Mouse (Mus musculus) CD4-positive, CD25-positive, alpha-beta regulatory T cell, adult 9 weeks (primary cell): ENCODE measurements around the gene Tmc2. TPM values are rescaled to one million over a fixed set of nuclear protein-coding genes. Genes with fewer than 3 reads are reported as not detected.

Experiments used
- polyA plus RNA-seq: library from polyadenylated mRNA; unstranded; fragments of 100-300 nt; shearing (Covaris generic); gene quantifications from one replicate; pipeline ENCODE4 v1.2.1, GENCODE M21; 2017

The Tmc2 gene
- not detected for polyA plus RNA-seq

DNA sequence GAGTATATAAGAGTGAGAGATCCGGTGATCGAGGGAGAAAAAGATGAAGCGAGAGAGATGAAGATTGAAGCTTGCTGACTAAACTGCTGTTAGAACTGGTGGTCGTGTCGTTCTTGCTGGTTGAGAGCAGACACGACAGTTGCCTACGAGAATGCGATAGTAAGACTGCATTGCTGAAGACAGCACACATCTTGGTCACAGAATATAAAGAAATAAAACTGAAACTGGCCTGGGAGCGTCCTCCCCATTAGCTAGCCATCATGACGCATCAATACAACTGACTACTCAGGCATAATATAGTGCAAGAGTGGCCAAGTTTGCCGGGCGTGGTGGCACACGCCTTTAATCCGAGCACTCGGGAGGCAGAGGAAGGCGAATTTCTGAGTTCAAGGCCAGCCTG is at the start of gene Tmc2:
TSS of gene Tmc2 (plus strand) at position 301 of the 400 bp plus-strand sequence.

DNA sequence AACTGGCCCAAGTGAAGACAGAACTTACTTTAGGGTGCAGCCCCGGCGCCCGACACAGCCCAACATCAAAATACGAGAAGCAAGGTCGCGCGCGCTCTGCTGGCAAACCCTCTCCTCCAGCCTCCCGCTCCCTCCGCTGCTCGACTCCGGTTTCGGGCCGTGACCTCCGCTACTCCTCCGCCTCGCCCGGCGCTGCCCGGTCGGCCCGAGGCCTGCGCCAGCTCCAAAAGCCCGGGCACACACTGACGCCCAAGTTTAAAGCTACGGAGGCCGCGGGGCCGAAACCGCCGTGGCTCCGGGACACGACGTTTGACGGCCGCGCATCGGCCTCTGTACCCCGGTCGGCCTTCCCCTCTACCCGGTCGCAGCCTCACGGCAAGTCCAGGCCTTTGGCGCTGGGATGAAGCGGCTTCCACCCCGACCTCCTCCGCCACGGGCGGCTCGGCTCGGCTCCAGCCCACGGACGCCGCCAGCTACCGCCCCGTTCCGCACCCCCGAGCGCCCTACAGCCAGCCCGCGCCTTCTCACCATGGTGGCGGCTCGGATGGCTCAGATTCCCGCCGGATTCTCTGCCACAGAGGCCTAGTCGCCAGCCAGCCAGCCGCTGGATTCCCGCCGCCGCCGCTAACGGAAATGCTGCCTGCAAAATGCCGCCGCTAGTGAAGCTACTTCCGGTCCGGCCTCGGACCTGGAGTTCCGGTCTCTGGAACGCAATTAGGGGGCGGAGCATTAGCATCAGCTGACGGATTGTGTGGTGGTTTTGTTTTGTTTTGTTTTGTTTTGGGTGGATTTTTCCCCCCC is 16.1 kb upstream of the Tmc2 start, which contains the start of gene Snrpb:
TSS of gene Snrpb (minus strand) at position 698 of the 801 bp plus-strand sequence.

DNA sequence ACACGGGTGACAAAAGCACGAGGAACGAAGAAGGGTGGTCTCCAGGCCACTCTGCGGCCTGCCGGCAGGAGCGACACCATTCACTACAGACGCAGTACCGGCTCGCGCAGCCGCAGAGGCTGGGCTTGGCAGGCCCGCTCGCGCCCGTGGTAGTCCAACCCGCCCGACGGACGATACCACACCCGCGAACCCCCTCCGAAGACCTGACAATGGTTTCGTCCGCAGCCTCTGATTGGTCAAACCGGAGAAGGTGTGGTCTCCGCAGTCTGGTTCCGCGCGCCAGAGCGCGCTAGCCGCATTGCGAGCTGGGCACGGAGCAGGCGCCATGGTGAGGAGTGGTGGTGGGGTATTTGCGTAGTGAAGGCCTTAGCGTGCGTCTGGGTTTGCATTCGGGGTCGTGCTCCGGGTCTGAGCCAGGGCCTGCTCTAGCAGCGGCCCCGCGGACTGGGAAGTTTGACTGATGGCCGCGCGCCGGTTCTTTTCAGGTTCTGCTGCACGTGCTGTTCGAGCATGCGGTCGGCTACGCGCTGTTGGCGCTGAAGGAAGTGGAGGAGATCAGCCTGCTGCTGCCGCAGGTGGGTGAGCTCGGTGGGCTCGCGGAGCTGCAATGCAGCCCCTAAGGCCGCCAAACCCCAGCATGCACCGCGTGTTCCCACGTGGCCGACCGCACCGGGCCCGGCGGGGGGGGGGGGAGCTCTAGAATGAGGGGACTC is 79.3 kb downstream of the Tmc2 start, which contains the start of gene Nop56:
TSS of gene Nop56 (plus strand) at position 282 of the 713 bp plus-strand sequence.

DNA sequence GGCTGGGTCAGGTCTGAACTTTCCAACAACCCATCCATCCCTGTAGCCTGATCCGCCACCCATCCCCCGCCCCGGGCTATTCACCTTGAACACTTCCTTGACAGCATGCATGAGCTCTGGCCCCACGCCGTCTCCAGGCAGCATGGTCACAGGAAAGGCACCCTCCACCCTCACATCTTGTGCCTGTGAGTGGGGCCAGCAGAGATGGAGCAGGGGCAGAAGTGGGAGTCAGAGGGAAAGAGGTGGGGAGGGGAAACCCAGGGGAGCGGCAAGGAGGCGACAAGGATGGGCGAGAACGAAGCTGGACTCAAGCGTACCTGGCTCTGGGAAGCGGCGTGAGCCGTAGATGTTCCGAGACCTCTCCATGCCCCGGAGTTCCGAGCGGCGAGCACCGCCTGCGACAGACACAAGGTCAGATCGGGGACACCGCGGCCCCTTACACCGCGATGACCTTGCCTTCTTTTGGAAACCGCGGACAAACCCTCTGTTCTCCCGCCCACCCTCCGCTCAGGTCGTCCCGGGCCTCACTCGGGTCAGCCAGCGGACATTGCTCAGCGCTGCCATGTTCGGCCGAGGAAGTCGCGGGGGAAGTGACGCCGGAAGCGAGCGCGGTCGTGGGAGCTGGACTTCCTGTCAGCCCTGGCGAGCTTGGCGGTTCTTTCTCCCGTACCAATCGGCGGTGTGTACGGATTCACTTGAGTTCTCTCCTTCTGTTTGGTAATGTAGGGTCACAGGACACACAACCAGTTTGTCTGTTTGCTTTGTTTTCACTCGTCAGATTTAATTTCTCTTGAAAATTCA is 89.1 kb downstream of the Tmc2 start, which contains the start of gene Idh3b:
TSS of gene Idh3b (minus strand) at position 694 of the 801 bp plus-strand sequence.

DNA sequence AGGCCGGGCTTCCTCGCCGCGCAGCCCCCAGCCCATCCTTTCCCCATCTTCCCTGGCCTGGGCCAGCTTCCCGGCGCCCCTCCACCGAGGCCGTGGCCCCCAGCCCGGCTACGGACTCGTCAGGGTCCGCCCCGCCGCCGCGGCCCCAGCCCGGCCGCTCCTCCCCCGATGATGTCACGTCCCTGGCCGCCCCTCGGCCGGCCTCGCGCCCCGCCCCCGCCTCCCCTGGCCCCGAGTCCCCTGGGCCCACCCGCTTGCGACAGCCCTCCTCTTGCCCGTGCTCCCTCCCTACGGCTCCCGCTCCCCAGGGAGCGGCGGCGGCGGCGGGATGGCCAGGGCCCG is 99.9 kb downstream of the Tmc2 start, which contains the start of gene Ebf4:
TSS of gene Ebf4 (plus strand) at position 234 of the 342 bp plus-strand sequence.

Other genes with a start within 250 kb of the Tmc2 start
- not detected for gene Tgm3, start 182.8 kb upstream of the Tmc2 start, polyA plus RNA-seq
- gene Tgm6, start 82.8 kb upstream of the Tmc2 start, polyA plus RNA-seq = not detected
- 475 TPM for gene Snrpb, start 15.8 kb upstream of the Tmc2 start, polyA plus RNA-seq
- 348 TPM for gene Nop56, start 79.2 kb downstream of the Tmc2 start, polyA plus RNA-seq
- 188 TPM for gene Idh3b, start 89.4 kb downstream of the Tmc2 start, polyA plus RNA-seq
- not detected for gene Ebf4, start 100.0 kb downstream of the Tmc2 start, polyA plus RNA-seq
- gene Cpxm1, start 202.4 kb downstream of the Tmc2 start, polyA plus RNA-seq = 0.29 TPM
- not detected for gene Gm28372, start 210.0 kb downstream of the Tmc2 start, polyA plus RNA-seq
- not detected for gene 1700020A23Rik, start 210.1 kb downstream of the Tmc2 start, polyA plus RNA-seq
- not detected for gene Tmem239, start 211.3 kb downstream of the Tmc2 start, polyA plus RNA-seq
- 314 TPM for gene Vps16, start 229.1 kb downstream of the Tmc2 start, polyA plus RNA-seq
- 20.1 TPM for gene Pced1a, start 229.5 kb downstream of the Tmc2 start, polyA plus RNA-seq